Mouse (Mus musculus): ENCODE data around the gene Tbx20. TPM values are rescaled to one million over a fixed set of nuclear protein-coding genes. Genes with fewer than 3 reads are reported as not detected.

Tbx20 gene
- polyA plus RNA-seq (2014; fragmentation: Illumina TruSeq; extraction: RNeasy Lipid Tissue Mini Kit (QIAGEN cat#74804); ENCODE audit: insufficient read depth, low read depth, low replicate concordance), result 0.54 TPM

GRCm38 (mm10) chr9:24774160-24774969 is at the start of gene Tbx20:
TSS of gene Tbx20 (minus strand) at chr9:24774303.

GRCm38 (mm10) chr9:24695700-24696404 is 78.3 kb downstream of the Tbx20 start, which contains the start of gene Dpy19l2:
TSS of gene Dpy19l2 (minus strand) at chr9:24696293.

Other genes with a start within 250 kb of the Tbx20 start
- gene Cypt4, start 149.1 kb downstream of the Tbx20 start, polyA plus RNA-seq (2014; fragmentation: Illumina TruSeq; extraction: RNeasy Lipid Tissue Mini Kit (QIAGEN cat#74804); ENCODE audit: insufficient read depth, low read depth, low replicate concordance), result not detected
- 0.17 TPM for gene Dpy19l2, start 78.0 kb downstream of the Tbx20 start, polyA plus RNA-seq (2014; fragmentation: Illumina TruSeq; extraction: RNeasy Lipid Tissue Mini Kit (QIAGEN cat#74804); ENCODE audit: insufficient read depth, low read depth, low replicate concordance)

Measured in lung, adult 10 weeks (tissue).